Mouse (Mus musculus) large intestine, adult 2 months (tissue): Measurements from ENCODE around the gene Gm11213. TPM values are rescaled to one million over a fixed set of nuclear protein-coding genes. Genes with fewer than 3 reads are reported as not detected.

Experiments used
- DNase-seq: peaks from one replicate; pipeline ENCODE4 v3.0.0-alpha.2; 2012; ENCODE audit warnings: low read depth, low spot score
- WGBS: fragments of 180-500 bp; shearing (Covaris S2); methylation state at CpG from one replicate; pipeline ENCODE4 v1.1.7; 2018; 5-methylcytosine and 5-hydroxymethylcytosine counted together
- polyA plus RNA-seq: library from polyadenylated mRNA; depleted of rRNA; stranded (reverse); fragments of >200 nt; gene quantifications from 2 replicates; pipeline ENCODE4 v1.2.3, GENCODE M21; 2012; rRNA removed

The Gm11213 gene
- polyA plus RNA-seq, 1 experiment = not detected

GRCm38 (mm10) chr4:63552865-63553264 is 52.2 kb downstream of the Gm11213 start:
- WGBS = 100% methylated on average over 1 of the region's 1 CpGs
- no peak for DNase-seq

GRCm38 (mm10) chr4:63550908-63551307 is 54.2 kb downstream of the Gm11213 start:
- WGBS = 95% methylated on average over 3 of the region's 3 CpGs
- no peak for DNase-seq

GRCm38 (mm10) chr4:63548491-63548890 is 56.6 kb downstream of the Gm11213 start:
- WGBS = 67% methylated on average over 3 of the region's 3 CpGs

GRCm38 (mm10) chr4:63547799-63548198 is 57.3 kb downstream of the Gm11213 start:
- 29% methylated on average over 1 of the region's 1 CpGs for WGBS
- no peak for DNase-seq

More at GRCm38 (mm10) chr4:63548491-63548890, 56.6 kb downstream of the Gm11213 start:
- no peak for DNase-seq

Other genes with a start within 250 kb of the Gm11213 start
- gene Orm3, start 249.1 kb downstream of the Gm11213 start, polyA plus RNA-seq = 0.11 TPM in 1 of 2 replicates, not detected in the other
- 0.15 and 0.21 TPM in 2 replicates for gene Orm2, start 242.8 kb downstream of the Gm11213 start, polyA plus RNA-seq
- 7.6 and 8.7 TPM in 2 replicates for gene Akna, start 201.9 kb downstream of the Gm11213 start, polyA plus RNA-seq
- gene Whrn, start 109.3 kb downstream of the Gm11213 start, polyA plus RNA-seq = 11.0 and 14.1 TPM in 2 replicates
- 37.2 and 39.9 TPM in 2 replicates for gene Atp6v1g1, start 60.5 kb downstream of the Gm11213 start, polyA plus RNA-seq
- gene Tmem268, start 46.5 kb downstream of the Gm11213 start, polyA plus RNA-seq = 12.7 and 14.8 TPM in 2 replicates
- gene Tex48, start 17.2 kb upstream of the Gm11213 start, polyA plus RNA-seq = not detected in 2 replicates
- gene Gm11214, start 58.1 kb upstream of the Gm11213 start, polyA plus RNA-seq = not detected in 2 replicates
- 0.17 and 0.27 TPM in 2 replicates for gene Tnfsf15, start 139.9 kb upstream of the Gm11213 start, polyA plus RNA-seq